Mouse (Mus musculus) cerebellum, adult 9-11 months (tissue): ENCODE results near the gene Notch2.
A peak's percentile ranks its signal among the peaks of the same experiment; 100 is the strongest.

Experiments
- DNase-seq: peaks from one replicate; pipeline ENCODE4 v3.0.0; 2022

Gene Notch2

DNA sequence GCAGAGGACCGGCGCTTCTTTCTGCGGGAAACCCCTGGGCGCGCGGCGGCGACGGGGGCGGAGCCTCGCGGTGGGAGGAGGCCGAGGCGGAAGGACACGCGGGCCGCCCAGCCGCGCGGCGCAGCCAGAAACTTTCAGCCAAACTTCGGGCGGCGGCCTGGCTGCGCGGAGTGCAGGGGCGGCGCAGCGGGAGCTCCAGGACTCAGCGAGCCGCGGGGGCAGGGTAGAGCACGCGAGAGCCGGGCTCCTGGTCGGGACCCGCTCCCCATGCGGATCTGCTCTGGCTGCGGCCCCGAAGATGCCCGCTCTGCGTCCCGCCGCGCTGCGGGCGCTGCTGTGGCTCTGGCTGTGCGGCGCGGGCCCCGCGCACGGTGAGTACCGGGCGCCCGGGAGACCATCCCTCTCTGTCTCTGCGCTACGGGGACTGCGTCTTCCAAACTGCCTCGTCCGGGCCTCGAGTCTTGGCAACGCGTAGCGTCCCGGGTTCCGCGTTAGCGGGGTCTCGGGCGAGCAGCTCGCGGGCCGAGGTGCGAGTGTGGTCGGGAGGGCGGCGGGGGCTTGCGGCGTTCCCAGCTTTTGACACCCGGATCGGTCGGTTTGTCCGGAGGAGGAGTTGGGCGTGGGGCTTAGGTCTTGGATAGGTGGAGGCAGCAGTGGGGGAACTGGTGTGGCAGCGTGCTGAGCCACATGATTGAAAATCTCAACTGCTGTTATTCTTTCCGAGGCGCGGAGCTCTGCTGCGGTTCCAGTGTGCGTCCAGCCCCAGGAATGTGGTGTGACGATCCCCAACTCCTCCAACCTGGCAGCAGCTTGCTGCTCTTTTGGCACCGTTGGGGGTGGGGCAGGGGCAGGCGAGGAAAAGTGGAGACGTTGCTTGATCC, at the start of gene Notch2:
Gene Notch2, plus strand, starts transcription at position 127 of the 881 bp plus-strand sequence.
- peak; percentile 86 for DNase-seq

DNA sequence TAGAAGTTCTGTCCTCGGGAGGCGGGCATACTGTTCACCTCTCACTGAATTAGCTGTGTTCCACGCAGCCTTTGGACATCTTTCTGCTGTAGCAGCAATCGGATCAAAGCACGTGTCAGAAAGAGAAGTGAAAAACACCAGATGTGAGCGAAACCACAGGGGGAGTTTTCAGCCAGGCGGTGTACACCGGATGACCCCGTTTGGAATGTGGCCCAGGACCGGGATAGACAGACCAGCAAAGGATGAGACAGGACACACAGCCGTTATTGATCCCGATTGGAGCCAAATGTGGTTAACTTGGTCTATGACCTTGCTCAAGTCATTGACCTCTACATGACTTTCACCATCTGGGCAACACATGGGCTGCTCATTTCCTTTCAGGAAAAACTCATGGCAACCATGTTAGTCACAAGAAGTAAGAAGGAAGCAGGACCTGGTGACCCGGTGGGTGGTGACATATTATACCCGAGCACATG, 48.4 kb upstream of the Notch2 start:
- DNase-seq: no peak

DNA sequence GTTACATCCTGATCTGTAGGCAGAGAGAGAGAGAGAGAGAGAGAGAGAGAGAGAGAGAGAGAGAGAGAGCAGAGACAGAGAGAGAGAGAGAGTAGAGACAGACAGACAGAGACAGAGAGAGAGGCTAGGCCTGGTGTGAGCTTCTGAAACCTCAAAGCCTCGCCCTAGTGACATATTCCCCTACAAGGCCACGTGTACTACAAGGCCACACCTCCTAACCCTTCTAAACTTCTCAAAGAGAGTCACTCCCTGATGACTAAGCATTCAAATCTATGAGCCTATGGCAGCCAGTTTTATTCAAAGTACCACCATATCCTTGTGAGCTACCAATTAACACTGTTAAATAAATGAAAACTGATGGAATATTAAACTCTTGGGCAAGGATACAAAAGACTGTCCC, 45.7 kb upstream of the Notch2 start:
- DNase-seq: no peak

GRCm38 (mm10) chr3:97968191-97968590, 45.1 kb upstream of the Notch2 start:
- no peak for DNase-seq

- DNase-seq: no peak
Observed at GRCm38 (mm10) chr3:97969019-97969418, 44.3 kb upstream of the Notch2 start.

GRCm38 (mm10) chr3:97971117-97971516, 42.2 kb upstream of the Notch2 start:
- DNase-seq: no peak

- no peak for DNase-seq
Observed at GRCm38 (mm10) chr3:97972200-97972599, 41.1 kb upstream of the Notch2 start.

GRCm38 (mm10) chr3:97972707-97973106, 40.6 kb upstream of the Notch2 start:
- DNase-seq: no peak

GRCm38 (mm10) chr3:97973306-97973705, 40.0 kb upstream of the Notch2 start:
- no peak for DNase-seq

DNA sequence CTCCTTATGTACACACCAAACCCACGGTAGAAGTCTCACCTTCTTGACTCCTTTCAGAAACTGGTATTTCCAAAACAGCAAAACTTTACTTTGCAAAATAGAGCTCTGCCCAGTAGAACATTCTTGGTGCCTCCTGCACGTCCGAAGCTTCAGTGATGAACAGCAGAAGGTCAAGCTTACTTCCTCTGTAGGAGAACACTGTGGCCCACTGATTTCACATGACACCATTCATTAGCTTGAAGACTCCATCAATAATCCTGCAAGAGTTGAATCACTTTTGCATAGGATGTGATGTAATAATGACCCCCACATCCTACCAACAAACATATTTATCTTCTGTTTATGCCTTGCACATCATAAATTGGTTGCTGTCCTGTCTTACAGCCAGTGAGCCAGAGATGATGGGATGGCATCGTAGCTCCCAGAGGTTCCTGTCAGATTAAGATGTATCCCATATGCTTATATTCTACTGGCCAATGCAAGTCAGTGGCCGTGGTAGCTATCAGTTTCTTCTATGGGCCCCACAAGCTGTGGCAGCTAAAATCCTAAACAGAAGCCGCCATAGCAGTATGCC, 39.0 kb upstream of the Notch2 start:
- DNase-seq: no peak

DNA sequence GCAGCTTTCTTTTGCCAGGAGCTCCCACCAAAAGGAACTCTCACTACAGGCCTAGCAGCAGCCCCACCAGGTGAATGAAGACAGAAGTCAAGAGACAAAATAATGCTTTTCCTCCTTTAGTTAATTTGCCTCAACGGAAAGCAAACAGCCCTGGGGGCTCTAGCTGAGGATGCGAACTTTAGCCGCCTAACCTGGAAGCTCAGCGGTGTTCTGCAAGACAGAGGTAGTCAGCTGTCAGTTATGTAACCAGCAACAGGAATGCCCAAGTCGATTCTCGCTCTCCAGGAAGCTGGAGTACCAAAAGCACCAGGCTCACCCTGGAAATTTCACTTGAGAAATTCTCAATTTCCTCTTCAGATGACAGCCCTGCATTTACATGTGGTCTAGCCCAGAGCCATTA, 36.6 kb upstream of the Notch2 start:
- DNase-seq: no peak

DNA sequence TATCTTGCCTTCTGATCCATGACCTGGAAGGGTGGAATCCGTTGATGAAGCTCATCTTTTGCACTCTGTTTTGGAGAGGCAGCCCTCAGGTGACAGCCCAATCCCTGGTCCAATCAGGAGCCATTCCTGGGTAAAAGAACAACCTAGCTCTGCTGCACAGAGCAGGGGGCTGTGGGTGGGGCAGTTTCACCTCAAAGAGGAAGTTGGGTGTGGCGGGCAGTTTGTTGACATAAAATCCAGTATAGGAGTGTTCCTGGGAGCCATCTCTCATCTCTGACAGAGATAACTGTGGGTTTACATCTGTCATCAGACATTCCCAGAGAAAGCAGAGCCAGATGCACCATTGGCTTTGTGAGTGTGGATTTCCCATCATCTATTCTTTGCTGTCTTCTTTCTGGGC, 34.6 kb upstream of the Notch2 start:
- DNase-seq: no peak

DNA sequence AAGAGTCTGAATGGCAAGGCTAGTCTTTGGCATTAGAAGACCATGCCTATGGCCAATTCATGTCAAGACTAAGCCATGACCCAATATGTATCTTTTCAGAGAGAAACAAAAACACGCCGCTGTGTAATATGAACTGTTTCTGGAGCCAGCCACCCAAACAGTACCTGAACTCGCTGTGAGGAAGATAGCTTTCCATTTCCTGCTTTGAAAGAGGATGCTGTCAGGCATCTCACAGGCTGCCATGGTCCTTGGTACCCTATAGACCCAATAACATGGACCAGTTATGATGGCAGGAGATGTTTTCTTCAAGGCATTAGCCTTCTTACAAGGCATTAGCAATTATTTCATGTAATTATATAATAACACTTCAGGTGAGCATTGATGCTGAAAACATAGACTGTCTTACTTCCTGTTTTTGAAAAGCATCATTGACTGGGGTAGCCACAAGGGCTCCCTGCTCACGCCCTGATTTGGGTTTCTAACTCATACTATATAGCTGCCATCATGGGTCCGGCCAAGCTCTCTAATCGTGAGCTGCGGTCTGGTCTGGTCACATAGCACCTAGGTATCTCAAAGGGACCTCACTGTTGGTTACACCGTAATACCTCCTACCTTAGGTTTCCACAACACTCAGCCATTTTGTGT, 32.5 kb upstream of the Notch2 start:
- DNase-seq: no peak

DNA sequence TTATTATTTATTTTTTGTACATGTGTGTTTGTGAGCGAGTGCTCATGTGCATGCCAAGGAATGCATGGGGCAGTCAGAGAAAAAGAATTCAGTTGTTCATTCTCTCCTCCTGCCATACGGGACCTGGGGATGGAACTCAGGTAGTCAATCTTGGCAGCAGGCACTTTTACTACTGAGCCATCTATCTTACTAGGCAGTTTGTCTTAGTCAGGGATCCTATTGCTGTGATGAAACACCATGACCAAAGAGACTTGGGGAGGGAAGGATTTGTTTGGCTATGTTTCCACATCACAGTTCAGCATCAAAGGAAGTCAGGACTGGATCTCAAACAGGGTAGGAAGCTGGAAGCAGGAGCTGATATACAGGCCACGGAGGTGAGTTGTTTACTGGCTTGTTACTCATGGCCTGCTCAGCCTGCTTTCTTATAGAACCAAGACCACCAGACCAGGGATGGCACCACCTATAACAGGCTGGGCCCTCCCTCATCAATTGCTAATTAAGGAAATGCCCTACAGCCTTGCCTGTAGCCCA, 31.9 kb upstream of the Notch2 start:
- DNase-seq: no peak

DNA sequence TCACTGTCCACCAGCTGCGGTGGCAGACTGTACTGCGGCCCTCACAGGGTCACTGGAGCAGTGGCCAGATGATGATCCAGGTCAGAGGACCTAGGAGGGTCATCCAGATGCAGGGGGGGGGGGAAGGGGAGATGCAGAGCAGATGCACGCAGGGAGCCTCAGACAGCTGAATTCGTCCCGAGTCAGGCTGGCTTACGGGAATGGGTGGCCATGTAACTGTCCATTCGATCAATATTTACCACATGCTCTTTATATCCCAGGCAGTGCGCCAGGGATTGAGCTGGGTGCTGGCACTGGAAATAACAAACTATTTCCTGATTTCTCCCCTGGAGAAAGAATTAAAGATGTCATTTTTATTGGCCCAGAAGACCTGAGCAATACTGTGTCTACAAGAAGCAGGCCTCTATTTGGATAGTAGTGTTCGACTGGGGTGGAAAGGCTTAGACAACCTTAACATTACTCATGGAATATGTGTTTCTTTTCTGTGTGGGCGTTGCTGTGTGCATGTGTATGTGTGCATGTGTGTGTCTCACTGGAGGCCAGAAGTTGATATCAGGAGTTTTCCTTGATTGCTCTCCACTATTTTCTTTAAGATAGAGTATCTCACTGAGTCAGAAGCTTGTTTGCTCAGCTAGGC, 28.3 kb upstream of the Notch2 start:
- DNase-seq: no peak

- DNase-seq: no peak
Observed at GRCm38 (mm10) chr3:97985691-97986090, 27.6 kb upstream of the Notch2 start.

- no peak for DNase-seq
Observed at GRCm38 (mm10) chr3:97987153-97987552, 26.2 kb upstream of the Notch2 start.

GRCm38 (mm10) chr3:97988756-97989155, 24.6 kb upstream of the Notch2 start:
- DNase-seq: no peak

DNA sequence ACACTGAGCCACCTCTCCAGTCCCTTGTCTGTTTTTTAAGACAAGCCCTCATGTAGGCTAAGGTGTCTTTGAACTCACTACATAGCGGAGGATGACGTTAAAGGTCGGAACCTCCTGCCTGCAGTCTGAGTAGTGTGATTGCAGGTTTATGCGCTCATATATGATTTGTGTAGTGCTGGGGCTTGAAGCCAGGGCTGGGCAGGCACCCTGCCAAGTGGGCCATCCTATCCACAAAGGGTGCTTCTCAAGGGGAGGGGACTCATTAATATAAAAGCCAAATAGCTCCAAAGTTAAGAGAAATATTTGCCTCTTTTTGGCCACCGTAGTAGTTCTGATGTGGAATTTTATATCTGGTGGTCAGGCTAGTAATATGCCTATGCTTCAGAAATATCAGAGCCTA, 22.8 kb upstream of the Notch2 start:
- DNase-seq: no peak

GRCm38 (mm10) chr3:97992289-97992688, 21.0 kb upstream of the Notch2 start:
- DNase-seq: no peak

DNA sequence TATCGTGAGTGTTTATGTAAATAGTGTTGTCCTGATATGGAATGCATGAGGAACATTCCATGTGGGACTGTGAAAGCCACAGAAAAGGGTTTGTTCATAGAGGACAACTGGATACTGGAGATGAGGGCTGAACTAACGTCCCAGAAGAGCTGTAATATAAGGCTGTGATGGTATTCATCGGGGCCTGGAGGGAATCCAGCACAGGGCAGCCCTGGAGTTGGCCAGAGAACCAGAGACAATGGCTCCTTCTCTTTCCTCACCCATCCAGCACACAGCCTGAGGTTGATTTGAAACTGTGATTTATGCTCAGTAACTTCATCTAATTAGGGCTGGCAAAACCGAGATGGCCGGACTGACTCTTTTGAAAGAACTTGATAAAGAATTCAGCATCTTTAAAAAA, 20.1 kb upstream of the Notch2 start:
- no peak for DNase-seq

DNA sequence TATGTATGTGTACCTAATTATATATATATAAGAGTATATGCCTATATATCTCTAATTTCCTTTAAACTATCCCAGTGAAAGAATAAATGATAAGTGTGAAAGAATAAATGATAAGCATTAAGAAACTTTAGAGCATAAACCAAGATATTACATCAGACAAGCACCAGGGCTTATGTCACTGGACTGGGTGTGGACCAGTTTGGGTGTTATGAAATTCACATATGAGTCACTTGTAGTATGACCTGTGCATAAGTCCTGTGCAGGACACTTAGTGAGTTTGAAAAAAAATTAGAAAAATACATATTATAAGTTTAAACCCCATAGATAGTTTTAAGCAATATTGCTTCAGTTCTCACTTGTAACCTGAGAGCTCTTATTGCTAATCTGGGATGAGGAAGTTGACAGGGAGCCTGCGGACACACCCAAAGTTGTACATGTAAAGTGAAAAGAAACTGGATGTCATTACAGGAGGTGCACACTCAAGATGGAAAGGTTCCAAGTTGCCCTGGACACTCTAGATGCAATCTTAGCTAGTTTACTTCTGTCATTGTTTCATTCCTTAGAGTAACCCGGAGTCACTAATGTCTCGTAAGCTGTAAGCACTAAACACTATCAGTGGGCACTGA, 19.3 kb upstream of the Notch2 start:
- DNase-seq: no peak

DNA sequence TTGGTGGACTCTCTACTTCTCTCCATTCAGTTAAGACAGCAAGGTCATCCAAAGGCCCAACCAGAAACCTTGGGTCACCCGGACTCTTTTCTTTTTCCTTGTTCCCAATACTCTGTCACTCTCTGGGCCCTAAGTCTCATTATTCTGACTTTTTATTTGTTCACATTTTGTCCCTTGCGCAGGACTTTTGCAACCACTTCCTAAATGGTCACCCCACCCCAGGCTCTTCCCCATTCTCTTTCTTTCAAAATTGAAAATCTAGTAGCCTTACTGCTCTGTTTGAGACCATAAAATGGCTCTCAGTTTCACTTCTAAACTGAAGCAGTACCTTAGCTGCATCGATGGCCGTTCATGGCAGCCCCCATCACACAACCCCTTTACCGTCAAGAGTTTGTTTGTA, 18.5 kb upstream of the Notch2 start:
- no peak for DNase-seq
